Mouse (Mus musculus) neural tube, embryonic 10.5 days (tissue): Measurements from ENCODE around the gene Adamts17.

Experiments used
- DNase-seq: peaks from one replicate; pipeline ENCODE4 v3.0.0-alpha.2; 2017; ENCODE audit warnings: low spot score; ENCODE audit errors: extremely low spot score

Gene Adamts17

DNA sequence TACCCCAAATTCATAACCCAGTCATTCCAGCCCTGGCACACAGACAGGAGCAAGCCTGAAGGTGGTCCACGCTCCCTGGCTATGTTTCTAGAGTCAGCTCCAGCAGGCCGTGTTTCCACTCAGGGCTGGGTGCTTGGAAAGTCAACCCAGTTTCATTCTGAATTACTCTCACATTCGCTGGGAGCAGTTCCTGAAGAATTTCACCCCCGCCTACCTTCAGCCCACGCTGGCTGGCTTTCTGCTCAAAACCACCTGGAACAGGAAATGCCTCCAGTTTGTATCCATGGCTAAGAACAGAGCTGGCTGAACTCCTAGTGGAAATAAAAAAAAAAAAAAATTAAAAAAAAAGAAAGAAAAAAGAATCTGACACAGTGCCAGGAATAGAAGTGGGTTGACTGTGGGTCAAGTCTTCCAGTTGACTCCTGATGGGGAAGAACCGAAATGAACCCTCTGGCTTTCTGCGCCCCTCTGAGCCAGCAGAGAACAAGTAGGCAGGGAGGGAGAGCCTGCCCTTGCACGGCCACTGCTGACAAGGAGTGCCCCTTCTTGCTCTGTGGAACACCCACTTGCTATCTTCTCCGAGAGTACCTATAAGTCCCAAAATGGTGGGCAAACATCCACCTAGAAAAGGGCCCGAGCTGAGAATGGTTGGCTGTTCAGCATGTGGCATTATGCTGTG, 225.2 kb downstream of the Adamts17 start:
- no peak for DNase-seq

GRCm38 (mm10) chr7:67065631-67066030, 226.1 kb downstream of the Adamts17 start:
- DNase-seq: no peak

- no peak for DNase-seq
Measured at GRCm38 (mm10) chr7:67072015-67072685, 232.6 kb downstream of the Adamts17 start.

GRCm38 (mm10) chr7:67082751-67083150, 243.2 kb downstream of the Adamts17 start:
- DNase-seq: no peak

- peak; percentile 26 for DNase-seq
Measured at GRCm38 (mm10) chr7:67087759-67088158, 248.2 kb downstream of the Adamts17 start.

- DNase-seq: no peak
Measured at GRCm38 (mm10) chr7:67097096-67097495, 257.6 kb downstream of the Adamts17 start.

DNA sequence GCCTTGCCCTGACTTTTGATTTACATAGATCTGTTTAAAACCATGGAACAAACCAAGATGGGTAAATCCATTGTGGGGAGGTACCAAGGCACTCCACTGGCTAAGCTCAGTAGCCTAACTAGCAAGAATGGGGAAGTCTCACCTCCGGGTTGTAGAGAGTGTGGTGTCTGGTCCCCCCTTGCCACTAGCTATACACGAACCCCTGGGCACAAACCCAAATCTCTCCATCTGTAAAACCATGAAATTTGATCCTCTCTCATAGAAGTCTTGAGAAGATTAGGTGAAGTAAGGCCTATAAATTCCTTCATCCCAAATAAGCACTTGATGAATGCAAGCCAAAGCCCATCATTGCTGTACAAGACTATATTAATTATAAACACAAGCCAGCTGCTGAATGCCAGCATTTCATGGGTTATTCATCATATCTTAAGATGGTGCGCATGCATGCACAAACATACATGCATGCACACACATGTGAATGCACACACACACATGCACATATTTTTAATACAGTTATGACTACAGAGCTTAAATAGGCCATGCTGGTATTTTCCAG, 262.0 kb downstream of the Adamts17 start:
- DNase-seq: no peak

GRCm38 (mm10) chr7:67110551-67111159, 271.1 kb downstream of the Adamts17 start:
- DNase-seq: no peak

- DNase-seq: no peak
Measured at GRCm38 (mm10) chr7:67112495-67113216, 273.1 kb downstream of the Adamts17 start.

DNA sequence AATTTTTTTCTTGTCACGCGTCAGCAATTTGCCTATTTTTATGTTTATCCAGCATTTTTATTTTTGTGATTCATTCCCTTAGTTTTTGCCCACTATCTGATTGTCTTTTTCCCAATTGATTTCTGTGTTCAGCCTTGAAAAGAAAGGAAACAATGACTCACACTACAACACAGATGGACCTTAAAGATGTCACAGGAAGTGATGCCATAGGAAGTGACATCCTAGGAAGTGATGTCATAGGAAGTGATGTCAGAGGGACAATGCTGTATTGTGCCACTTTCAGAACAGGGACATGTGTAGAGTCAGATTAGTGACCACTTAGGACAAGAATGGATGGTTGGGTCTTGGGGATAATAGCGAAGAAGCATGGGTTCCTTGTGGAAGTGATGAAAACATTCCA, 274.5 kb downstream of the Adamts17 start:
- no peak for DNase-seq

DNA sequence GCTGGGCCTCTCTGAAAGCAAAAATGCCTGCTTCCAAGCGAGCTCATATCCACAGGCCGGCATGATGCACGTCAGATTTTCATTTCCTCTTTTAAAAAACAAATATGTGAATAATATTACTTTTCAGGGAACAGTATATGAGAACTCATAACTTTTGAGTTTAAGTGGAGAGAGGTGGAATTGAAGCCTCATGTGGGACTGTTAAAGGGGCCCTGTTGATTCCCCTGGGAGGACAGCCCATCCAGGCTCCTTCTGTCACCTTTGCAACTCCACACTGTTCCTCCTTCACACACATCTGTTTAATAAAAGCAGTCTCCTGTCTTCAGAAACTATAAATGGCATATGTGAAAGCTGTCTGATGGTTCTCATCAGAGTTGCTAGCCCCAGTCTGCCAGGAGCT, 275.5 kb downstream of the Adamts17 start:
- DNase-seq: no peak

DNA sequence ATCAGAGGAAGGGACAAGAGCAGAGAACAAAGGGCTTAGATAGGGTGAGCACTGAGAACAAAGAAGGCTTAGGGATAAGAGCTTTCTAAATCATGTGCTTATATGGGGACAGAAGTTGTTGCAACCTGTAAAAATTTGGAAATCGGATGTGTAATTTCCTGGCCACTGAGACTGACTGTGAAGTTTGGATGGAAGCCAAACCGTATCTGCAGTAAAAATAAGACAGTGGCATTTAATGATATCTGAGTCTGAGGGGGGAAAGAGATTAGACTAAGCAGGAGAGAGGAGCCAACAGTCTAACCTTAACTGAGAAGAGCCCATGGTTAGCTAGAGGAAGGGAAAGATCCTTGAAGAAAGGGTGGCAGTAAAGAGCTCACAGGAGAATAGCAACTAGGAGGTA, 295.6 kb downstream of the Adamts17 start:
- DNase-seq: no peak

- DNase-seq: no peak
Measured at GRCm38 (mm10) chr7:67142347-67143015, 302.9 kb downstream of the Adamts17 start.

DNA sequence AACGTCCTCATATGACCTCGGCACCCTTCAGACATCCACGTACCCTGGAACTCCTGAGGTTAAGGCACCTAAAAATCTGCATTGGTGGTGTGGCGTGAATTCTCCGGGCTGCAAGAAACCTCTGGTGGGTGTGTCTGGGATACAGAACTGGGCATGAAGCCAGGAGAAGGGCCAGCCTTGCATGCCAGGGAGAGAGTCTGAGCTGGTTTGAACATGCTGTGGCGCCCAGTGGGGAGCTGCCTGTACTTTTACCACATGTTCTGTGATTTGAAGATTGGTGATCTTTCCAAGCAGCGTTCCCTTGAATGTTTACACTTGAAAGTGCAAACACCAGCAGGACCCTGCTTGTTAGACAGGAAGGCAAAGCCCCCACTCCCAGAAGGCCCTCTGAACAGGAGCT, 306.2 kb downstream of the Adamts17 start:
- DNase-seq: no peak

- DNase-seq: no peak
Measured at GRCm38 (mm10) chr7:67146151-67146550, 306.6 kb downstream of the Adamts17 start.

DNA sequence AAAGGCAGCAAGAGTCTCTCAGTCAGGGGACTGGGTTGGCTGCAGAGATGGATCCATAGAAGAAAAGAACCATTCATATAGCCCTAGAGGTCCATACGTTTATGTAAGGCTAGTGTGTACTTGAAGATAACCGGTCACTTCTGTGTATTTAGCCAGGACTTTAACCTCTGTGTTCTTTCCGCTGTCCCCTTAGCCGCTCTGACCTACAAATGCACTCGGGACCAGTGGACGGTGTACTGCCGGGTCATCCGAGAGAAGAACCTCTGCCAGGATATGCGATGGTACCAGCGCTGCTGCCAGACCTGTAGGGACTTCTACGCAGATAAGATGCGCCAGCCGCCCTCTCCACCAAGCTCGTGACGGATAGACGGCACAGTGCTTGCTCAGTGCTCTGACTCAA, 310.2 kb downstream of the Adamts17 start:
- DNase-seq: no peak

DNA sequence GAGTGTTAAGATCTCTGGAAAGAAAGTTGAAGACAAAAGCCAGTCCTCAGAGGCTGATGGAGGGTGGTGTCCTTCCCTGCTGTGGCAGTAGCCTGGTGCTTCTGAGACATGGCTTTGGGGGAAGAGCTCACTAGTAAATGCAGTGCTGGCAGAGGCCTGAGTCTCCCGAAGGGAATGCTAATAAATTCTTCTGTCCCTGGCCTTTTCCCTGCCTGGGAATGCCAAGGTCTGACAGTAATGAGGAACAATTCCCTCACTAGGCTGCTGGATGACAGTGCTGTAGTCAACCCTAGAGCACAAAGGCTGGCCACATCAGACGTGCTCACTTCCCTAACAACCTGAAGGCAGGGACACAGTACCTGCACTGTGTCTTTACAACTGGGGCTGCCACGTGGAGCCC, 313.1 kb downstream of the Adamts17 start:
- no peak for DNase-seq

DNA sequence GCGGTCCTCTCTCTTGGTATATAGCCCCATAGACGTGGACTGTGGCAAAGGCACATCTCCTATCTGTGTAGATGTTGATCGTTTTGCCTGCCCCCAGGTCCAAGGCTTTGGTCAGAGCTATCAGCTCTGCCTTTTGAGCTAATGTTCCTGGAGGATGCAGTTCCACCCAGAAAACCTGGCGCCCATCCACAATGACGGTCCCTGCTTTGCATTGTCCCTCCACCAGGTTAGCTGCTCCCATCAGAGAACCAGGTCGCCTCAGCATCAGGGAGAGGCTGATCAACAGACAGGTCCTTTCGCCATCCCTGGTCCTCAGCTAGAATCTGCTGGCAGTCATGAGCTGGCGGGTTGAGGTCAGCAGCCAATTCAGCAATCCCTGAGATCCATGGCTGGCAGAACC, 322.6 kb downstream of the Adamts17 start:
- no peak for DNase-seq

DNA sequence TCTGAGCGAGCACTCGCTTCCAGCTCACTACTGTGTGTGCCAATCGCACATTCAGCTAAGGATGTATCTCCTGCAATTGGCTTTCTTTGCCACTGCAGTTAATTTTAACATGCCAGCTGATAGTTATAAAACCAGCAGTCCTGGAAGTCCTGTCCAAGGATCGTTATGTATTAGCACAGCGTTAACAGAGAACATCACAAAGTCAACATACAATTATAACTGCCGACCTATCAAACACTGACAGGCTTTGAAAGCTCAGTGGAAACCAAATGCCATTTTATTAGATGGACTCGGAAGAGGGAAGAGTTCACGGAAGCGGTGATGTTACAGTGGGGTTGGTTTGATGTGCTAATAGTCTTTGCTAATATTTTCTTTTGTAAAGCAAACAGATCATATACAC, 328.8 kb downstream of the Adamts17 start:
- no peak for DNase-seq

- no peak for DNase-seq
Measured at GRCm38 (mm10) chr7:67168763-67169569, 329.4 kb downstream of the Adamts17 start.
